Mouse (Mus musculus): ENCODE measurements at regions not wholly inside any gene's neighbourhood (a gene's known extent, or its start where the extent isn't known, plus 50 kb on each side); places are given as distances from the start of the nearest gene placed in this dataset.

DNA sequence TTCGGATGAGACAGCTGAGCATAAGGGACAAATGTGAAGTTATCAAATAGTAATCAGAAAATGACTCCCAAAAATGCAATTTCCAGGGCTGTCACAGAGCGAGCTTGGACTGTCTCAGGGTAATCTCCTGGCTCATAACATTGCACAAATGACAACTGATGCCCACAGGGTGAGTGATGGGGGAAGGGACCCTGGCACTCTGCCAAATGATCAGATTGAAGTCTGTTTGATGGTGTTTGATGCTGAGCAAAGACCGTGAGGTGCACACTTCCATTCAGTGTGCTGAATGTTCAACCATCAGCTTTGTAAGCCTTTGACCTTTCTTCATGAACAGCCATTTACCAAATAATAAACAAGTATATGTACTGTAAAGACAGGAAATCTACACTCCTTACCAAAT, 169.4 kb upstream of the Sash1 start:
- TF ChIP-seq CTCF (IDR thresholded peaks at IDR 0.05) (no peak), POLR2A (IDR thresholded peaks at IDR 0.05; ENCODE audit: insufficient read depth, low read depth, low read length) (no peak)

Data from heart, adult 2 months (tissue).